Mouse (Mus musculus): Measurements from ENCODE around the gene Bcl6b.

The Bcl6b gene

GRCm38 (mm10) chr11:70212896-70213295 lies 16.7 kb downstream of the Bcl6b start:
- DNase-seq (ENCODE audit: low spot score) = peak; percentile 58

GRCm38 (mm10) chr11:70212423-70212822 lies 17.2 kb downstream of the Bcl6b start, which contains the start of gene Slc16a11:
Slc16a11 (plus strand) TSS chr11:70212752.
- DNase-seq (ENCODE audit: low spot score) = no peak

GRCm38 (mm10) chr11:70211972-70212371 lies 17.6 kb downstream of the Bcl6b start:
- DNase-seq (ENCODE audit: low spot score) = no peak

- no peak for DNase-seq (ENCODE audit: low spot score)
Measured at GRCm38 (mm10) chr11:70210681-70211080, 18.9 kb downstream of the Bcl6b start.

GRCm38 (mm10) chr11:70208778-70209388 lies 20.7 kb downstream of the Bcl6b start:
- DNase-seq (ENCODE audit: low spot score) = no peak

GRCm38 (mm10) chr11:70207283-70207682 lies 22.3 kb downstream of the Bcl6b start:
- no peak for DNase-seq (ENCODE audit: low spot score)

GRCm38 (mm10) chr11:70206801-70207200 lies 22.8 kb downstream of the Bcl6b start:
- DNase-seq (ENCODE audit: low spot score) = no peak

- DNase-seq (ENCODE audit: low spot score) = peak; percentile 83
Measured at GRCm38 (mm10) chr11:70201691-70202090, 27.9 kb downstream of the Bcl6b start.

GRCm38 (mm10) chr11:70200036-70200608 lies 29.5 kb downstream of the Bcl6b start:
- DNase-seq (ENCODE audit: low spot score) = no peak

GRCm38 (mm10) chr11:70199107-70199506 lies 30.5 kb downstream of the Bcl6b start:
- DNase-seq (ENCODE audit: low spot score) = no peak

- DNase-seq (ENCODE audit: low spot score) = no peak
Measured at GRCm38 (mm10) chr11:70198332-70198731, 31.3 kb downstream of the Bcl6b start.

GRCm38 (mm10) chr11:70193354-70194285 lies 36.0 kb downstream of the Bcl6b start:
- DNase-seq (ENCODE audit: low spot score) = no peak

- no peak for DNase-seq (ENCODE audit: low spot score)
Measured at GRCm38 (mm10) chr11:70192157-70192556, 37.4 kb downstream of the Bcl6b start.

GRCm38 (mm10) chr11:70191188-70191587 lies 38.4 kb downstream of the Bcl6b start:
- DNase-seq (ENCODE audit: low spot score) = no peak

- DNase-seq (ENCODE audit: low spot score) = no peak
Measured at GRCm38 (mm10) chr11:70189319-70190134, 40.1 kb downstream of the Bcl6b start.

- DNase-seq (ENCODE audit: low spot score) = no peak
Measured at GRCm38 (mm10) chr11:70185120-70185519, 44.5 kb downstream of the Bcl6b start.

- DNase-seq (ENCODE audit: low spot score) = no peak
Measured at GRCm38 (mm10) chr11:70180496-70180895, 49.1 kb downstream of the Bcl6b start.

- no peak for DNase-seq (ENCODE audit: low spot score)
Measured at GRCm38 (mm10) chr11:70179401-70179800, 50.2 kb downstream of the Bcl6b start.

GRCm38 (mm10) chr11:70178756-70179155 lies 50.8 kb downstream of the Bcl6b start:
- DNase-seq (ENCODE audit: low spot score) = no peak

- no peak for DNase-seq (ENCODE audit: low spot score)
Measured at GRCm38 (mm10) chr11:70178311-70178710, 51.3 kb downstream of the Bcl6b start.

- DNase-seq (ENCODE audit: low spot score) = no peak
Measured at GRCm38 (mm10) chr11:70177647-70178046, 52.0 kb downstream of the Bcl6b start.

- no peak for DNase-seq (ENCODE audit: low spot score)
Measured at GRCm38 (mm10) chr11:70174491-70174890, 55.1 kb downstream of the Bcl6b start.
